8 mouse cellular contexts compared by ENCODE assay signal in the genomic region with DNA sequence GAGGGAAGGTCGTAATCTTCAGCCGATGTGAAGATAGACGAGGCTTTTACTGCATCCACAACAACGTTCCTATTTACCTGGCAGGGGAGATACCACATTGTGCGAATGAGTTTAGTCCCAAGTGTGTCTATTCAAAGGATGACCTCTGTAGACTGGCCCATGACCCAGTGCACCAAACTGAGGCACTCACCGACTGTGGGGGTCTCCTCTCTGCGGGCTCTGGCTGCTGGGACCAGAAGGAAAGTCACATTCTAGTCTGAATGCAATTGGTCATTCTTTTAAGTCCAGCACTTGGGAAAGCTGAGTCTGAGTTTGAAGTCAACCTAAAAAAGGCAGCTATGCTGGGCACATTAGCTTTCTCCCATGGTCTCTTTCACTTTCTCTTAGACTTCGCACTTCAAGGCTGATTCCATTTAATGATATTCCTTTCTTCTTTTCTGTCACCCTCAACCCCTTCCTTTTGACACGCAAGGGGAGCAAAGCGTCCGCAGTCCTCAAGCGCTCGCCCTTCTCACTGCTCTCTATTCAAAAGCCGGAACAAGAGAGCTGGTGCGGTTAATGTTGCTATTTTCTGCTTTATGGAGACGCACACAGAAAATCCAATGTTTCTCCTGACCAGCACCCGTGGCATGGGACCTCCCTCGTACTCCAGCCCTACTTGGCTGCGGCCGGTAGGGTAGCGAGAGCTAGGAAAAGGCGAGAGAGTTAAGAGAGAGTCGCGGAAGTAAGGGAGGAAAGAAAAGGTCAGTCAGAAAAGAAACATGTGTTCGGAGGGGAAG. TPM values are rescaled to one million over a fixed set of nuclear protein-coding genes. Genes with fewer than 3 reads are reported as not detected.
DNase-seq lines count a peak whose midpoint lies in the region; ATAC-seq and TF ChIP-seq lines count a peak whose summit lies in the region.

No protein-coding gene starts in this region.

- H3K4me3 ChIP-seq in lung, embryonic 14.5 days (ENCODE audit: low read depth, low read length) = peak overlapping the region; percentile 29
- peak overlapping the region; percentile 63 for H3K4me3 ChIP-seq in bone marrow macrophage, adult 2 months (ENCODE audit: insufficient read depth, low read length)
- no peak overlapping the region for H3K4me3 ChIP-seq in hindbrain, embryonic 14.5 days (replicated peaks; ENCODE audit: low read length)
- no peak overlapping the region for H3K4me3 ChIP-seq in midbrain, embryonic 16.5 days (ENCODE audit: low read depth, low read length)

- 2% methylated on average over 25 of the region's 25 CpGs for WGBS in lung, embryonic 14.5 days
- WGBS in hindbrain, embryonic 14.5 days = 3% methylated on average over 25 of the region's 25 CpGs
- WGBS in midbrain, embryonic 16.5 days = 3% methylated on average over 25 of the region's 25 CpGs

- DNase-seq in lung, embryonic 14.5 days = peak; percentile 24
- no peak for DNase-seq in lung, postnatal 36 days
- peak; percentile 19 for DNase-seq in hindbrain, embryonic 14.5 days (ENCODE audit: low spot score)
- no peak for DNase-seq in cerebellum, adult 9-11 months
- DNase-seq in right cerebral cortex, postnatal 4 days = no peak
- no peak for DNase-seq in gastrocnemius, postnatal 4 days (ENCODE audit: low spot score in 2 of 2)

- H3K27ac ChIP-seq in lung, embryonic 14.5 days (ENCODE audit: low read depth) = no peak overlapping the region
- H3K27ac ChIP-seq in bone marrow macrophage, adult 2 months (ENCODE audit: insufficient read depth, low read depth, low read length) = peak overlapping the region; percentile 43
- H3K27ac ChIP-seq in hindbrain, embryonic 14.5 days = no peak overlapping the region
- H3K27ac ChIP-seq in midbrain, embryonic 16.5 days (ENCODE audit: low read length) = no peak overlapping the region

- no peak for TF ChIP-seq CTCF in lung, embryonic 14.5 days (IDR thresholded peaks at IDR 0.05; ENCODE audit: low read depth)
- TF ChIP-seq CTCF in bone marrow macrophage, adult 2 months (IDR thresholded peaks at IDR 0.05; ENCODE audit: low read depth, low read length) = no peak

- ATAC-seq in lung, embryonic 14.5 days (ENCODE audit: insufficient read depth) = no peak
- no peak for ATAC-seq in hindbrain, embryonic 14.5 days (ENCODE audit: low FRiP score)
- ATAC-seq in midbrain, embryonic 16.5 days = no peak

- H3K36me3 ChIP-seq in lung, embryonic 14.5 days (ENCODE audit: insufficient read depth) = no peaks in the 10 kb centered on the region
- H3K36me3 ChIP-seq in hindbrain, embryonic 14.5 days (replicated peaks; ENCODE audit: control insufficient read depth, insufficient read depth) = no peaks in the 10 kb centered on the region
- H3K36me3 ChIP-seq in midbrain, embryonic 16.5 days (ENCODE audit: control insufficient read depth, insufficient read depth, low read length) = no peaks in the 10 kb centered on the region

- H3K4me2 ChIP-seq in lung, embryonic 14.5 days = peak overlapping the region; percentile 56
- no peak overlapping the region for H3K4me2 ChIP-seq in hindbrain, embryonic 14.5 days (replicated peaks)
- H3K4me2 ChIP-seq in midbrain, embryonic 16.5 days (ENCODE audit: low read length) = peak overlapping the region; percentile 14; the same call in 1 of the 2 replicates

- H3K27me3 ChIP-seq in lung, embryonic 14.5 days (ENCODE audit: insufficient read depth, low read length) = peaks cover 98% of the 10 kb centered on the region
- H3K27me3 ChIP-seq in hindbrain, embryonic 14.5 days (ENCODE audit: control insufficient read depth, insufficient read depth, low read length) = peaks cover 99% of the 10 kb centered on the region
- H3K27me3 ChIP-seq in midbrain, embryonic 16.5 days (ENCODE audit: control insufficient read depth, insufficient read depth, low read depth, low read length) = peaks cover 83% of the 10 kb centered on the region

- H3K9ac ChIP-seq in lung, embryonic 14.5 days = no peak overlapping the region
- no peak overlapping the region for H3K9ac ChIP-seq in hindbrain, embryonic 14.5 days
- no peak overlapping the region for H3K9ac ChIP-seq in midbrain, embryonic 16.5 days (ENCODE audit: low read depth, low read length)

- TF ChIP-seq POLR2A in bone marrow macrophage, adult 2 months (IDR thresholded peaks at IDR 0.05; ENCODE audit: borderline replicate concordance, low read depth, low read length) = no peak

- no peaks in the 10 kb centered on the region for H3K9me3 ChIP-seq in lung, embryonic 14.5 days (ENCODE audit: low read depth, low read length)
- no peaks in the 10 kb centered on the region; the same call in 1 of the 2 replicates for H3K9me3 ChIP-seq in hindbrain, embryonic 14.5 days (ENCODE audit: control insufficient read depth, low read length)
- no peaks in the 10 kb centered on the region for H3K9me3 ChIP-seq in midbrain, embryonic 16.5 days (replicated peaks; ENCODE audit: control insufficient read depth, low read length, poor library complexity, severe bottlenecking)

- no peaks in the 10 kb centered on the region for H3K4me1 ChIP-seq in lung, embryonic 14.5 days (ENCODE audit: insufficient read depth)
- peaks cover 8% of the 10 kb centered on the region for H3K4me1 ChIP-seq in bone marrow macrophage, adult 2 months (ENCODE audit: control insufficient read depth, insufficient read depth, low read length)
- no peaks in the 10 kb centered on the region for H3K4me1 ChIP-seq in hindbrain, embryonic 14.5 days (replicated peaks; ENCODE audit: control insufficient read depth, insufficient read depth, low read length)
- no peaks in the 10 kb centered on the region for H3K4me1 ChIP-seq in midbrain, embryonic 16.5 days (ENCODE audit: control insufficient read depth, insufficient read depth, low read length)

RNA-seq across cellular contexts. Expression of a gene that starts 39.8 kb away (rescaled TPM):
- 3.3 and 3.9 TPM in 2 replicates for polyA plus RNA-seq in lung, embryonic 14.5 days (2014; fragmentation: Nextera tagmentation; extraction: Ambion mirVana)
- polyA plus RNA-seq in bone marrow macrophage, adult 2 months (2012; ENCODE audit: insufficient read depth, insufficient read length, missing spikeins) = 153 and 166 TPM in 2 replicates
- 1.8 and 3.1 TPM in 2 replicates for polyA plus RNA-seq in hindbrain, embryonic 14.5 days (2014; fragmentation: Nextera tagmentation; extraction: Ambion mirVana)
- polyA plus RNA-seq in midbrain, embryonic 16.5 days (2015; fragmentation: Nextera tagmentation; extraction: Ambion mirVana) = 0.89 and 1.5 TPM in 2 replicates
- 1 to 10 TPM; 1.6 to 1.7 TPM for total RNA-seq in gastrocnemius, postnatal 4 days (2021)

Comparison
In these comparisons a context has a peak if more than half of its experiments do, and no peak if none do; other contexts are left out.
1. DNase-seq: peak in lung, embryonic 14.5 days (single experiment) and hindbrain, embryonic 14.5 days (single experiment); none in lung, postnatal 36 days (single experiment), cerebellum, adult 9-11 months (single experiment), right cerebral cortex, postnatal 4 days (single experiment) and gastrocnemius, postnatal 4 days (0 of 2).
2. H3K4me3 ChIP-seq: peak in lung, embryonic 14.5 days (single experiment) and bone marrow macrophage, adult 2 months (single experiment); none in hindbrain, embryonic 14.5 days (single experiment) and midbrain, embryonic 16.5 days (single experiment).
3. RNA of a gene that starts 39.8 kb away (polyA plus RNA-seq): 153 to 166 TPM in bone marrow macrophage, adult 2 months; 3.3 to 3.9 TPM in lung, embryonic 14.5 days, 1.8 to 3.1 TPM in hindbrain, embryonic 14.5 days and 0.89 to 1.5 TPM in midbrain, embryonic 16.5 days; every median in the first group is over 10 times any median in the second.